Mouse (Mus musculus): ENCODE measurements around the gene Msx1. TPM values are rescaled to one million over a fixed set of nuclear protein-coding genes. Genes with fewer than 3 reads are reported as not detected.

Gene Msx1
- polyA plus RNA-seq, 1 experiment from 2014 or later, result 0.63 TPM

DNA sequence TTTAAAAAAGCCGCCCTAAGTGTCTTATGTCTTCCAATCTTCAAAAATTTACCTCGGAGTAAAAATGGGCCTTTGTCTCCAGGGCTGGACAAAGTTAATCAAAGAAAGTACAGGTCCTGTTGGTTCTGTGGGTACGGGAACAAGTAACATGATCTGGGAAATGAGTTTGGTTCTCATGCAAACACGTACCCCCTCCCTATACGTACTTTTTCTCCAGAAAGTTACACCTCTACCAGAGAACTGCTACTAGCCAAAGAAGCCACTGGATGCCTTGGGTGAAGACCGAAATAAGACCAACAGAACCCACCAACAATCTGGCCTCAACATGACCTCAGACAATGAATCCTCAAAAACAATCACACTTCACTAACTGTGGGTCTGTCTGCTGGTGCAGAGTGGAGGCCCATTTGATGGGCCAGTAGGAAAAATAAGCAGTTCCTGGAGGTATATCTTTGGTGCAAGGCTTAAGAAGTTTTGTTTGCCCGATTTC is 773 bp upstream of the Msx1 start:
- no peak overlapping the region for H3K27ac ChIP-seq
- H3K27me3 ChIP-seq (replicated peaks), result peaks cover 98% of the 10 kb centered on the region
- 4% methylated on average over 7 of the region's 7 CpGs for WGBS (ENCODE audit: insufficient replicate concordance)
- ATAC-seq, result no peak
- H3K36me3 ChIP-seq, result no peaks in the 10 kb centered on the region
- H3K4me2 ChIP-seq, result no peak overlapping the region
- no peak overlapping the region for H3K4me3 ChIP-seq
- H3K9ac ChIP-seq, result no peak overlapping the region
- H3K4me1 ChIP-seq, result peaks cover 21% of the 10 kb centered on the region
- H3K9me3 ChIP-seq (replicated peaks), result no peaks in the 10 kb centered on the region

GRCm38 (mm10) chr5:37823721-37824460 is 492 bp downstream of the Msx1 start:
- H3K36me3 ChIP-seq, result no peaks in the 10 kb centered on the region
- WGBS (ENCODE audit: insufficient replicate concordance), result under 1% methylated on average over 58 of the region's 58 CpGs
- no peak overlapping the region for H3K27ac ChIP-seq
- H3K27me3 ChIP-seq (replicated peaks), result peaks cover 98% of the 10 kb centered on the region
- H3K4me3 ChIP-seq, result peak overlapping the region; percentile 42
- peak overlapping the region; percentile 67 for H3K4me2 ChIP-seq
- no peak overlapping the region for H3K9ac ChIP-seq
- peak; percentile 32 for ATAC-seq
- H3K9me3 ChIP-seq (replicated peaks), result no peaks in the 10 kb centered on the region
- H3K4me1 ChIP-seq, result peaks cover 21% of the 10 kb centered on the region

DNA sequence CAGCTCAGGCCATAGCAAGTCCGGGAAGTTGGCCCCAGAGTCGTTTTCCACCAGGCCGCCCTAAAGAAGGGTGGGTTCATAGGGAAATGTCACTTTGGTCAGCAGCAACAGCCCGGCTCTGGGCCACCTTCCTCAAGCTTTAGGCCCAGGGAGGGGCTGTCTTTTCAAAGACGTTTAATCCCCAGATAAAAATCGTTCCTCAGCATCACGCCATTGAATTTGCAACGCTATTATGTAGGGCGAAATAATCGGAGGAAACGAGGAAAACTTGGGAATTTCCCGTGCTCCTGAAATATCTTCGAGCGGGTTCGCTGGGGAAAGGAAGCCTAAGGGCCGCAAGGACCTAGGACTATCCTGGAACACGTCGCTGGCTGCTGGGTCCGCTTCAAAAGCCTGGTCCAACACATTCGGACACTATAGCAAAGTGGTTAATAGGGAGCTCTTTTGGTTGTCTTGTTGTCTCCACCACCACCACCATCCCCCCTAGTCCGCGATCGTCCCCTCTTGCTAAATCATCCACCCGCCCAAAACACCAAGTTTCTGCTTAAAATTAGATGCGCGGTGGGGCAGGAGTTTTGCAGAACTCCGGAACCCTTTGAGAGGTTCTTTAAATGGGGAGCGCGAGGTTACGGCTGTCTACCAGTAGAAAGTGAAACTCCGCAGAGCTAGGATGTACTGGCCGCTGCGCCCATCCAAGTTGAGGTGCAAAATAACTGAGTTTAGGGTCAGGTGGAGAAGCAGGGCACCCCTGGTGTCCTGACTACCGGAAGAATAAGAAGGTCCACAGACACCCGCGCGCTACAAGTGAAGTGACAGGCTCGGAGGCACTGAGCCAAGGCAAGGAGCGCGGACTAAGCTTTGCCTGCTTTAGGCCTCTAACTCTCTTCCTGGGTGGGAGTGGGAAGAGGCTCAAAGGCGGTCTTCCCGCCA is 1.3 kb downstream of the Msx1 start:
- Histone ChIP-seq H3K9ac (no peak overlapping the region), H3K27ac (no peak overlapping the region), H3K9me3 (replicated peaks) (no peaks in the 10 kb centered on the region), H3K27me3 (replicated peaks) (peaks cover 98% of the 10 kb centered on the region), H3K4me1 (peaks cover 21% of the 10 kb centered on the region), H3K4me3 (peak overlapping the region; percentile 42), H3K4me2 (peak overlapping the region; percentile 67), H3K36me3 (no peaks in the 10 kb centered on the region)
- ATAC-seq, result no peak
- under 1% methylated on average over 42 of the region's 42 CpGs for WGBS (ENCODE audit: insufficient replicate concordance)

DNA sequence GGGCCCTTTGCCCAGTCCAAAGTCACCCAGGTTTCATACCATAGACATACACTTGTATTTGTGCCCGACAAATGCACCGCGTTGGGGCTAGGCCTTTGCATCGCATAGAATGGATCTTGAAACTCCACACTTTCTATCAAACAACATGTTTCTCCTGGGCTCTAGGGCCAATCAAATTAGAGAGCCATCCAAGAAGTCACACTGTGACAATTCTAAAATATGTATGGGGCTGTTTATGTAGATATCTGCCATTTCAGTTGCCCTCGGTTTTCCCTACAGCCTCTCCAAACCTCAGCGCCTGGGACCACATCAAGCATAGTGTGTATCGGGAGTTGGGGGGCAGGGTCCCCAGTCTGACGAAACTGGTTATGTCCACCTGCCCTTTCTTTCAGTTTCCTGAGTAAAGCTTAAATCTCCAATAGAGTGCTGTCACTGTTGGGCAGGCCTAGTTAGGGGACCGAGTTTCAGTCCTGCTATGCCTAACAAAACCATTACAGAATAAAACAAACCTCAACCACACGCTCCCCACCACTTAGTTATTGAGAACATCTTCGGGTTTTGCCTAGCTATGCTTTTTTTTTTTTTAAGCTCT is 2.2 kb downstream of the Msx1 start:
- Histone ChIP-seq H3K27ac (no peak overlapping the region), H3K36me3 (no peaks in the 10 kb centered on the region), H3K4me3 (no peak overlapping the region), H3K9me3 (replicated peaks) (no peaks in the 10 kb centered on the region), H3K9ac (no peak overlapping the region), H3K4me1 (peaks cover 17% of the 10 kb centered on the region), H3K4me2 (no peak overlapping the region), H3K27me3 (replicated peaks) (peaks cover 98% of the 10 kb centered on the region)
- 12% methylated on average over 11 of the region's 11 CpGs for WGBS (ENCODE audit: insufficient replicate concordance)
- ATAC-seq, result no peak

DNA sequence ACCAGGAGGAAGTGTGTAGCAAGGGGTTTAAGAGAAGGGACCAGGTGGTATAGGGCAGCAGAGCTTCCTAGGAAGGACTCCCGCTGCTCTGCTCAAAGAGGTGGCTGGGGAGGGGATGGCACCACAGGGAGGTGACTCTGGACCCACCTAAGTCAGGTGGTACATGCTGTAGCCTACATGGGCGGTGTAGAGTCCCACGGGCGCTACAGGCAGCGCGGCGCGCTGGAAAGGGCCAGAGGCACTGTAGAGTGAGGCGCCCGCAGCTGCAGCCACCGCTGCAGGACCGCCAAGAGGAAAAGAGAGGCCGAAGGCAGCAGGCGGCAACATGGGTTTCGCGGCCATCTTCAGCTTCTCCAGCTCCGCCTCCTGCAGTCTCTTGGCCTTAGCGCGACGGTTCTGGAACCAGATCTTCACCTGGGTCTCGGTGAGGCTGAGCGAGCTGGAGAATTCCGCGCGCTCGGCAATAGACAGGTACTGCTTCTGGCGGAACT is 3.2 kb downstream of the Msx1 start:
- no peak overlapping the region for H3K4me2 ChIP-seq
- H3K27me3 ChIP-seq (replicated peaks), result peaks cover 98% of the 10 kb centered on the region

GRCm38 (mm10) chr5:37820689-37821088 is 3.7 kb downstream of the Msx1 start:
- Histone ChIP-seq H3K4me2 (no peak overlapping the region), H3K36me3 (no peaks in the 10 kb centered on the region), H3K9ac (no peak overlapping the region), H3K9me3 (replicated peaks) (no peaks in the 10 kb centered on the region), H3K27ac (no peak overlapping the region), H3K4me3 (no peak overlapping the region), H3K27me3 (replicated peaks) (peaks cover 98% of the 10 kb centered on the region), H3K4me1 (peaks cover 9% of the 10 kb centered on the region)
- no peak for ATAC-seq
- 29% methylated on average over 8 of the region's 8 CpGs for WGBS (ENCODE audit: insufficient replicate concordance)

More for the DNA sequence above, 3.2 kb downstream of the Msx1 start:
- 6% methylated on average over 27 of the region's 27 CpGs for WGBS (ENCODE audit: insufficient replicate concordance)
- Histone ChIP-seq H3K4me1 (peaks cover 9% of the 10 kb centered on the region), H3K27ac (no peak overlapping the region), H3K9ac (no peak overlapping the region), H3K4me3 (no peak overlapping the region), H3K36me3 (no peaks in the 10 kb centered on the region), H3K9me3 (replicated peaks) (no peaks in the 10 kb centered on the region)
- no peak for ATAC-seq

- peaks cover 98% of the 10 kb centered on the region for H3K27me3 ChIP-seq (replicated peaks)
- no peaks in the 10 kb centered on the region for H3K36me3 ChIP-seq
- no peaks in the 10 kb centered on the region for H3K9me3 ChIP-seq (replicated peaks)
- 15% methylated on average over 3 of the region's 3 CpGs for WGBS (ENCODE audit: insufficient replicate concordance)
- H3K4me1 ChIP-seq, result peaks cover 9% of the 10 kb centered on the region
- no peak overlapping the region for H3K9ac ChIP-seq
- H3K4me3 ChIP-seq, result no peak overlapping the region
- no peak for ATAC-seq
- no peak overlapping the region for H3K4me2 ChIP-seq
- no peak overlapping the region for H3K27ac ChIP-seq
These were observed 4.4 kb downstream of the Msx1 start for GRCm38 (mm10) chr5:37819971-37820370.

DNA sequence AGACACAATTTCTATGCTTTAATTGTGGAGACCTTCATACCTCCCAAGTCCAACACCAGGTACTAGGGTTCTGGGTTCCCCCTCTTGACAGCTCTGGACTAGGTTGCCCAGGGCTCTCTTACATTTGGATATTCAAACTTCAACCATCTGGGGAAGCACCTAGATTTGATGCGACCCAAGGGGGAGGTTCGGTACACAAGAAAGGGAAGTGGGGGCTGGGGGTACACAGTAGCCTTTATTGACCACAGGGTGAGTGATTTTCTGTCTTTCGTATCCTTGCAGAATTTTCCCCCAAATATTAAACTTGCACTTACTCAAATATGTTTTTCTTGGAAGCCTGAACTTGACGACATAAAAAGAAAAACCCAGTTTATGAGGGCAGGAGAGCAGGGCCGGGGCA is 4.8 kb downstream of the Msx1 start:
- WGBS (ENCODE audit: insufficient replicate concordance), result 25% methylated on average over 5 of the region's 5 CpGs
- H3K4me2 ChIP-seq, result no peak overlapping the region
- peaks cover 9% of the 10 kb centered on the region for H3K4me1 ChIP-seq
- no peaks in the 10 kb centered on the region for H3K9me3 ChIP-seq (replicated peaks)
- H3K9ac ChIP-seq, result no peak overlapping the region
- no peak overlapping the region for H3K4me3 ChIP-seq
- H3K27me3 ChIP-seq (replicated peaks), result peaks cover 98% of the 10 kb centered on the region
- no peak for ATAC-seq
- no peak overlapping the region for H3K27ac ChIP-seq
- no peaks in the 10 kb centered on the region for H3K36me3 ChIP-seq

DNA sequence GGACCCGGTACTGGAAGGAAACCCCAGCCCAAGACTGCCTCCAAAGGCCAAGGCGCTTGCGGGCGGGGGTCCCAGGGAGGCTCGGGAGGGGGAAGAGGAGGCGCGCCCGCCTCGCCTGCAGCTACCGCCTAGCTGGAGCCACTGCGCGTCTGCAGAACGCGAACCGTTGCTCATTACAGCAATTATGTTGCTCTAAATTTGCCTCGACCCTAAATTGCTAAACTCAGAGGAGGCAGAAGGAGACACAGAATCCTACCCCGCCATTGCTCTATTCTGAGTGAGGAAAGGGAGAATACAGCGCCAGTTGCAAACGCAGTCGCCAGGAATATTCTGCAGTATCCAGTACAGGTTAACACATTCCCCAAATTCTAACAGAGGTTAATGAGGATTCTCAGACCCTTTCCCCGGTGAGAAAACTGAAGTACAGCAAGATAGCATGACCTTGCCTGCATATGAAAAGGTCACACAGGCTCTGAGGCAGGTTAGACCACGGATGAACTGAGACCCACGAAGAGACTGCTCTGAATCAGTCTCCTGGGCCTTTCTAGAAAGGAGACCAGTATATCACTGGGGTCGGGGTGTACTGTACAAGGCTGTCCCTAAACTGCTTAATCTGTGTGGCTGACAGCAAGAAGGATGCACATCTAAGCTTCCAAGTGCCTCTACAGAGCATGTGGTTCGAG is 5.7 kb downstream of the Msx1 start:
- H3K9me3 ChIP-seq (replicated peaks), result no peaks in the 10 kb centered on the region
- H3K36me3 ChIP-seq, result no peaks in the 10 kb centered on the region
- H3K27me3 ChIP-seq (replicated peaks), result peaks cover 98% of the 10 kb centered on the region
- H3K9ac ChIP-seq, result no peak overlapping the region
- no peak overlapping the region for H3K4me3 ChIP-seq
- no peak for ATAC-seq
- no peak overlapping the region for H3K4me2 ChIP-seq
- H3K4me1 ChIP-seq, result peaks cover under 1% of the 10 kb centered on the region; the same call in 1 of the 2 replicates
- WGBS (ENCODE audit: insufficient replicate concordance), result 4% methylated on average over 25 of the region's 25 CpGs
- H3K27ac ChIP-seq, result no peak overlapping the region

GRCm38 (mm10) chr5:37817658-37818532 is 6.5 kb downstream of the Msx1 start:
- Histone ChIP-seq H3K4me1 (no peaks in the 10 kb centered on the region), H3K4me2 (no peak overlapping the region), H3K27me3 (replicated peaks) (peaks cover 97% of the 10 kb centered on the region), H3K36me3 (no peaks in the 10 kb centered on the region), H3K27ac (no peak overlapping the region), H3K9ac (no peak overlapping the region), H3K4me3 (no peak overlapping the region), H3K9me3 (replicated peaks) (no peaks in the 10 kb centered on the region)
- WGBS (ENCODE audit: insufficient replicate concordance), result 5% methylated on average over 34 of the region's 34 CpGs
- no peak for ATAC-seq

Measured in liver, embryonic 12.5 days (tissue).